Mouse (Mus musculus): ENCODE results near the gene 2300002M23Rik.

2300002M23Rik gene

GRCm38 (mm10) chr17:35601736-35602354 lies 34.6 kb downstream of the 2300002M23Rik start:
- DNase-seq (ENCODE audit: low spot score in 2 of 2), result no peak

GRCm38 (mm10) chr17:35617127-35617526 lies 49.9 kb downstream of the 2300002M23Rik start:
- DNase-seq (ENCODE audit: low spot score in 2 of 2), result no peak
